In genomic region chr19:46960101-46961046, GRCm38 (mm10) we compare ENCODE assay signal across 8 mouse cellular contexts. TPM values are rescaled to one million over a fixed set of nuclear protein-coding genes. Genes with fewer than 3 reads are reported as not detected.
DNase-seq lines count a peak whose midpoint lies in the region; ATAC-seq and TF ChIP-seq lines count a peak whose summit lies in the region.

No protein-coding gene starts in this region.

- no peak for TF ChIP-seq CTCF in kidney, postnatal 0 days (IDR thresholded peaks at IDR 0.05; ENCODE audit: low read depth)
- no peak for TF ChIP-seq CTCF in bone marrow macrophage, adult 2 months (IDR thresholded peaks at IDR 0.05; ENCODE audit: low read depth, low read length)
- no peak for TF ChIP-seq CTCF in midbrain, postnatal 0 days (IDR thresholded peaks at IDR 0.05)

- peak overlapping the region; percentile 19; the same call in 1 of the 2 replicates for H3K27ac ChIP-seq in kidney, postnatal 0 days
- peak overlapping the region; percentile 69 for H3K27ac ChIP-seq in bone marrow macrophage, adult 2 months (ENCODE audit: insufficient read depth, low read depth, low read length)
- H3K27ac ChIP-seq in hindbrain, embryonic 14.5 days = peak overlapping the region; percentile 100
- H3K27ac ChIP-seq in midbrain, postnatal 0 days (ENCODE audit: low read depth, low read length) = peak overlapping the region; percentile 98

- no peak for TF ChIP-seq POLR2A in bone marrow macrophage, adult 2 months (IDR thresholded peaks at IDR 0.05; ENCODE audit: borderline replicate concordance, low read depth, low read length)

- no peaks in the 10 kb centered on the region for H3K9me3 ChIP-seq in kidney, postnatal 0 days (replicated peaks; ENCODE audit: low read length)
- H3K9me3 ChIP-seq in hindbrain, embryonic 14.5 days (ENCODE audit: control insufficient read depth, low read length) = no peaks in the 10 kb centered on the region
- no peaks in the 10 kb centered on the region for H3K9me3 ChIP-seq in midbrain, postnatal 0 days (ENCODE audit: low read length)

- no peak for ATAC-seq in kidney, postnatal 0 days (replicated peaks; ENCODE audit: low FRiP score, low read depth)
- no peak for ATAC-seq in hindbrain, embryonic 14.5 days (ENCODE audit: low FRiP score)
- ATAC-seq in midbrain, postnatal 0 days (ENCODE audit: low FRiP score) = no peak
- ATAC-seq in activated CD4-positive, CD25-positive, alpha-beta regulatory T cell, adult 4 months = no peak

- no peak for DNase-seq in kidney, postnatal 0 days (ENCODE audit: low spot score)
- no peak for DNase-seq in kidney, postnatal 10 days
- no peak for DNase-seq in hindbrain, embryonic 14.5 days (ENCODE audit: low spot score)
- no peak for DNase-seq in midbrain, postnatal 0 days (ENCODE audit: low spot score)
- no peak for DNase-seq in gastrocnemius, adult 8-10 months (ENCODE audit: low spot score in 2 of 2)
- DNase-seq in ovary, postnatal 14 days (ENCODE audit: low spot score) = no peak

- peak overlapping the region; percentile 87 for H3K4me3 ChIP-seq in kidney, postnatal 0 days (replicated peaks; ENCODE audit: low read depth, low read length)
- peak overlapping the region; percentile 63 for H3K4me3 ChIP-seq in bone marrow macrophage, adult 2 months (ENCODE audit: insufficient read depth, low read length)
- peak overlapping the region; percentile 84 for H3K4me3 ChIP-seq in hindbrain, embryonic 14.5 days (replicated peaks; ENCODE audit: low read length)
- H3K4me3 ChIP-seq in midbrain, postnatal 0 days (ENCODE audit: low read depth, low read length) = peak overlapping the region; percentile 74

- H3K9ac ChIP-seq in kidney, postnatal 0 days (ENCODE audit: low read depth, low read length) = peak overlapping the region; percentile 99; the same call in 1 of the 2 replicates
- peak overlapping the region; percentile 95 for H3K9ac ChIP-seq in hindbrain, embryonic 14.5 days
- peak overlapping the region; percentile 93 for H3K9ac ChIP-seq in midbrain, postnatal 0 days (replicated peaks; ENCODE audit: low read length, poor library complexity, severe bottlenecking)

- no peaks in the 10 kb centered on the region for H3K36me3 ChIP-seq in kidney, postnatal 0 days (ENCODE audit: insufficient read depth, low read length)
- no peaks in the 10 kb centered on the region for H3K36me3 ChIP-seq in hindbrain, embryonic 14.5 days (replicated peaks; ENCODE audit: control insufficient read depth, insufficient read depth)
- H3K36me3 ChIP-seq in midbrain, postnatal 0 days (ENCODE audit: insufficient read depth, low read length) = no peaks in the 10 kb centered on the region

- WGBS in kidney, postnatal 0 days = 69% methylated on average over 13 of the region's 13 CpGs
- 78% methylated on average over 13 of the region's 13 CpGs for WGBS in hindbrain, embryonic 14.5 days
- WGBS in midbrain, postnatal 0 days = 74% methylated on average over 13 of the region's 13 CpGs

- H3K4me2 ChIP-seq in kidney, postnatal 0 days (ENCODE audit: low read length) = peak overlapping the region; percentile 81
- peak overlapping the region; percentile 81 for H3K4me2 ChIP-seq in hindbrain, embryonic 14.5 days (replicated peaks)
- H3K4me2 ChIP-seq in midbrain, postnatal 0 days (ENCODE audit: low read depth, low read length, poor library complexity, severe bottlenecking) = peak overlapping the region; percentile 59

- peaks cover 7% of the 10 kb centered on the region for H3K4me1 ChIP-seq in kidney, postnatal 0 days (replicated peaks; ENCODE audit: insufficient read depth, low read length)
- H3K4me1 ChIP-seq in bone marrow macrophage, adult 2 months (ENCODE audit: control insufficient read depth, insufficient read depth, low read length) = peaks cover 32% of the 10 kb centered on the region
- peaks cover 17% of the 10 kb centered on the region for H3K4me1 ChIP-seq in hindbrain, embryonic 14.5 days (replicated peaks; ENCODE audit: control insufficient read depth, insufficient read depth, low read length)
- H3K4me1 ChIP-seq in midbrain, postnatal 0 days (ENCODE audit: insufficient read depth, low read length) = peaks cover 19% of the 10 kb centered on the region

- H3K27me3 ChIP-seq in kidney, postnatal 0 days (ENCODE audit: insufficient read depth, low read length) = no peaks in the 10 kb centered on the region
- no peaks in the 10 kb centered on the region for H3K27me3 ChIP-seq in hindbrain, embryonic 14.5 days (ENCODE audit: control insufficient read depth, insufficient read depth, low read length)
- H3K27me3 ChIP-seq in midbrain, postnatal 0 days (ENCODE audit: insufficient read depth, low read length) = no peaks in the 10 kb centered on the region

RNA-seq across cellular contexts. Expression of gene Ina, which starts 54.1 kb away (rescaled TPM):
- 0.05 and 0.24 TPM in 2 replicates for polyA plus RNA-seq in kidney, postnatal 0 days (2015; fragmentation: Nextera tagmentation; extraction: Ambion mirVana)
- polyA plus RNA-seq in bone marrow macrophage, adult 2 months (2012; ENCODE audit: insufficient read depth, insufficient read length, missing spikeins) = not detected in 2 replicates
- polyA plus RNA-seq in hindbrain, embryonic 14.5 days (2014; fragmentation: Nextera tagmentation; extraction: Ambion mirVana) = 608 and 616 TPM in 2 replicates
- 229 and 248 TPM in 2 replicates for total RNA-seq in midbrain, postnatal 0 days (2014; rRNA removed)
- polyA plus RNA-seq in midbrain, postnatal 0 days (2015; fragmentation: Nextera tagmentation; extraction: Ambion mirVana) = 294 and 310 TPM in 2 replicates
- total RNA-seq in gastrocnemius, adult 8-10 months (2022) = not detected
- polyA plus RNA-seq in activated CD4-positive, CD25-positive, alpha-beta regulatory T cell, adult 4 months (2017; shearing (Covaris generic)) = not detected

RNA-seq across cellular contexts. Expression of gene Nt5c2, which starts 54.6 kb away (rescaled TPM):
- 68.4 and 87.5 TPM in 2 replicates for polyA plus RNA-seq in kidney, postnatal 0 days (2015; fragmentation: Nextera tagmentation; extraction: Ambion mirVana)
- 56.5 and 61.9 TPM in 2 replicates for polyA plus RNA-seq in bone marrow macrophage, adult 2 months (2012; ENCODE audit: insufficient read depth, insufficient read length, missing spikeins)
- polyA plus RNA-seq in hindbrain, embryonic 14.5 days (2014; fragmentation: Nextera tagmentation; extraction: Ambion mirVana) = 84.9 and 93.8 TPM in 2 replicates
- total RNA-seq in midbrain, postnatal 0 days (2014; rRNA removed) = 64.1 and 68.1 TPM in 2 replicates
- polyA plus RNA-seq in midbrain, postnatal 0 days (2015; fragmentation: Nextera tagmentation; extraction: Ambion mirVana) = 81.8 and 83.0 TPM in 2 replicates
- total RNA-seq in gastrocnemius, adult 8-10 months (2022) = 10 to 100 TPM in 1 of 4 experiments, 1 to 10 TPM in 3; 5.8 to 10.2 (median 8.1) TPM
- 10 to 100 TPM; 22.6 to 25.4 TPM for polyA plus RNA-seq in activated CD4-positive, CD25-positive, alpha-beta regulatory T cell, adult 4 months (2017; shearing (Covaris generic))

Comparison
In these comparisons a context has a peak if more than half of its experiments do, and no peak if none do; other contexts are left out.
1. H3K27ac ChIP-seq: peak in every context shown above with its lines; median percentile 100 in hindbrain, embryonic 14.5 days; 98 in midbrain, postnatal 0 days; 69 in bone marrow macrophage, adult 2 months; 19 in kidney, postnatal 0 days.
2. RNA of gene Ina, which starts 54.1 kb away (polyA plus RNA-seq): 608 to 616 TPM in hindbrain, embryonic 14.5 days and 294 to 310 TPM in midbrain, postnatal 0 days; 0.05 to 0.24 TPM in kidney, postnatal 0 days, not detected in activated CD4-positive, CD25-positive, alpha-beta regulatory T cell, adult 4 months and not detected in bone marrow macrophage, adult 2 months; every median in the first group is over 100 times any median in the second.
3. Peak in every context shown above with its lines, with median percentiles within 50 percentile points of each other: H3K4me2 ChIP-seq, H3K4me3 ChIP-seq and H3K9ac ChIP-seq.